Mouse (Mus musculus): Measurements from ENCODE around the gene Pabpc6. TPM values are rescaled to one million over a fixed set of nuclear protein-coding genes. Genes with fewer than 3 reads are reported as not detected.

Gene Pabpc6
- total RNA-seq (2015) (not detected in 2 replicates), total RNA-seq (2017) (not detected in 2 replicates)

DNA sequence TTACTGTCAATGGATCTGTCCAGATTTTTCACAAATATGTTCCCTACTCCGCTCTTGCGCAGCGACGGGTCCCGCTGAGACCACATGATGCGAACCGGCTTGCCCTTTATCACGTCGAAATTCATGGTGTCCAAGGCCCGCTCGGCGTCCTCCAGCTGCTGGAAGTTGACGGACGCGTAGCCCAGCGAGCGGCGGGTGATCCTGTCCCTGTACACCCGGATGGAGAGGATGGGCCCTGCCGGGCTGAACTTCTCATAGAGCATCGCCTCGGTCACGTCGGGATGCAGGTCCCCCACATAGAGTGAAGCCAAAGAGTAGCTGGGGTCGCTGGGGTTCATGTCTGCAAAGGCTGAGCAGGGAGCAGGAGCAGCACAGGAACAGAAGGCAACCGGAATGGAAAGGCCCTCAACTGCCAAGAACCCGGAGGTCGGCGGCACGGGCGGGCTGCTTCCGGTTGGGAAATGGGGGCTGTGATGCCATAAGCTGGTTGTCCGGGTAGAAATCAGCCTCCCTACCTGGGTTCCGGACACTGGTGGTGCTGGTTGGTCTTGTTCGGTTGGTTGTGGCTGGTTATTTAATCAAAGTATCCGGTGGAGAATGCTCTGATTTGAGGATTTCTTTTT lies at the start of gene Pabpc6:
Gene Pabpc6, minus strand, starts transcription at position 435 of the 623 bp plus-strand sequence.
- no peak for ATAC-seq (replicated peaks; ENCODE audit: poor library complexity)

DNA sequence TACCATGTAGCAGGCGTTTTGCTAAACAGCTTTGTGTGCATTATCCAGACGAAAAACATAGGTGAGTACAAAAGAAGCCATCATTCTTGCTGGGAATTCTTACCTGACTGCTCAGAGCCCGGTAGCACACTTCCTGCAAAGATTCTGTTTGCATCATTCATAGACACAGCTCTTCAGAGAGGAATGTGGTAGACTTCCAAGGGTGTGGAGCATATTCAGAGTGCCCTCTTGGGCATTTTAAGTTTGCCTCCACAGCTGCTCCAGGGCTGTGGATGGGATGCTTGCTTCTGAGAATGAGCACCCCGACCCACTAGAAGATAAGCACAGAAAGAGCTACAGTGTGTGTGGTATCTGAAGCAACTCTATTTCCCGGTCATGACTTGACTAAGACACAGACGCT lies 41.4 kb upstream of the Pabpc6 start:
- no peak for ATAC-seq (replicated peaks; ENCODE audit: poor library complexity)

DNA sequence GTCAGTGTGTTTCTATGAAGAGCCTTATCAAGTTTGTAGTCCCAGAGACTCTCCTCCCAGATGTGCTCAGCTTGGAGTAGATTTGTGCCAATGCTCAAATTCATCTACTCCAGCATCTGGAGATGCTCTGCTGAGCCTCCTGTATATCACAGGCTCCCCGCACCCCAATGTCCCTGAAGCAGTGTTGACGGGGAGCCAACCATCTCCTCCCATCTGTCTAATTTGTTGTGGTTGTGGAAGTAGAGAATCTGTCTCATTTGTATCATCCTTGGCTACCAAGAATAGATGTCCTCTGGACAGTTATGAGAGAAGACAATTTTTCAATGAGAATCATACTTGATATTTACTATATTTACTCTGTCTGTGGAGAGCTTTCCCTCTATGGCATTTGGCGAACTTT lies 39.4 kb upstream of the Pabpc6 start:
- no peak for ATAC-seq (replicated peaks; ENCODE audit: poor library complexity)

DNA sequence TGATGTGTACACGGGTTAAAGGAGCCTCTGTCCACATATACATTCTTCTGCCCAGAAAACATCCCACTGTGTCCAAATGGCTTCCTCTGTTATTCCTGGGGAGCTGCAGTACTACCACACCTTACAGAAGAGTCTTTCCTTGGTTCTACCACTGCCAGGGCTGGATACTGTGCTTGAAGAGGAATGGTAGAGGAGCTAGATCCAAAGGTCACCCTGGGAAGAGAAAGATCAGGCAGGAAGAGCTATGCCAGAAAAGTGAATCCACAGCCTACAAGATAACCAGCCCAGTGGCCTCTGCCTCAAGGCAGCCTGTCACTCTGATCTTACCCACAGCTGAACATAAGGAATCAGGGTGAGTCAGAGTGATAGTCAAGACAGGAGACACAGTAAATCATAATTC lies 37.8 kb upstream of the Pabpc6 start:
- no peak for ATAC-seq (replicated peaks; ENCODE audit: poor library complexity)

DNA sequence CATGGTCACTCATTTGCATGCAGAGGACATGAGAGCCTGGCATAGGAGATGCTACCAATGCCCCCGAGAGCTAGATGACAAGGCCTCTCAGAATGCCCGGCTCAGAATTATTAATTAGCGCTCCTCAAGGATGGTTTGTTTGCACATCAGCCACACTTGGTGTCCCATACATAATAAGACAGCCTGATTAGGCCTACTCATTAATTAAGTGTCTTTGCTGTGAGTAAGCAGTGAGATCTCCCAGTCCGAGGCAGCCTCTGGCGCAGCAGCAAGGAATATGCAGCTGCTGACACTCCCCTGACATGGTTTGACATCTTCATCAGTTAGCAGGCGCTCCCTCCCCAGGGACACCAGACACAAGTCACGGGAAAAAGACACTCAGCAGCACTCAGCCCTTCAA lies 28.2 kb upstream of the Pabpc6 start:
- no peak for ATAC-seq (replicated peaks; ENCODE audit: poor library complexity)

DNA sequence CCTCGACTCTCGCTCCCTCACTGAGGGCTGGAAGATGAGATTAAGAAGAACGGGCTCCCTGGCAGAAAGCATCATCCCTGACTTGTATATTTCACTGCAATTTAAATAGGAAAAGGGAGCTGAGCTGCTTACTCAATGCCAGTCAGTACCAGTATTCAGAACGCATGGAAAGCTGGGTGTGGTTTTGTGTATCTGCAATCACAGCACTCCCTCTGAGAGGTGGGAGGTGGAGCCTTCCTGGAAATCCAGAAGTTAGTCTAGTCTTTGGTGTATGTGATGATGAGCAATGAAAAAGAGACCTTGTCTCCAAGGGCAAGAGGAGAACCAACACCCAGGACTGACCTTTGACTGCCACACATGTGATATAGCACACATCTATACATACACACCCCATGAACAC lies 21.7 kb upstream of the Pabpc6 start:
- ATAC-seq (replicated peaks; ENCODE audit: poor library complexity) = no peak

DNA sequence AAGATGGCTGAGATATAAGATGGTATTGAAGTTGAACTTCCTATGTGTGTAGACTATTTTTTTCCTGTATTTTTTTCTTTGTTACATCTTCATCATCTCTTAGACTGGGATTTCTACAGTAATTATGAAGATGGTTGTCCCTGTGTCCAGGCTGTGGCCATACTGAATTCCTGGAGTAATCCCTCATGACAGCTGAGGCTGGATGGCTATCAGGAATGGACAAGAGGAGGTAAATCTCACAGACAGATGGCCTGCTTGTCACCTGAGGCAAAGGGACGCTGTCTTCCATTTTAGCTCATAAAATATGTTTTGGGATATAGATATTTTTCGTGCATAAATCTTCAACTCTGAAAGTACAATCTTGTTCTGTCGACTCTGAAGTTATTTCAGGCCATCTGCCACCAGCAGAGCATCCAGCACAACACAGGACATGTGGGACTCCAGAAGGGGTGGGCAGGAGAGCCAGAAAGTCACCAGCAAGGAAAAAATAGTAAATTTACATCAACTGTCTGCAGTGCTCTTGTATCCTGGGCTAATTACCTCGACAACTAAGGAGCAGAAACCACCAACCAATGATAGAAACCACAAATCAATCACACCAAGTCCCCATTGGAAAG lies 14.1 kb upstream of the Pabpc6 start:
- ATAC-seq (replicated peaks; ENCODE audit: poor library complexity) = no peak

DNA sequence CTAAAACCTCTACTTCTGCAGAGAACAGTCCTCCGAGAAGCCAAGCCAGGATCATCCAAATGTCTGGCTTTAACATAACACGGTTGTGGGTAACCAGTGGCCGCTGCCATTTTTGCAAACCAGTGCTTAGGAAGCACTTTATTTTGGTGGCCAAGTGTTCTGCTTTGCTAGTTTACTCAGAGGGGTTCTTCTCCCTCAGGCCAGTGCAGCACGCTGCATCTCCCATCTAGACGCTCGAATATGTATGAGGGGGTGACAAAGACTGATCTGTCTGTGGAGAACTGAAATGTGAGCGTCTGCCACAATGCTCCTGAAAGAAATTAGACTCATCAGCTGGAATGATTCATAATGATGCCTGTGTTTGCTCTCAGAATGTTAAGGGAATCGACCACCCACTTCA lies 11.2 kb upstream of the Pabpc6 start:
- no peak for ATAC-seq (replicated peaks; ENCODE audit: poor library complexity)

DNA sequence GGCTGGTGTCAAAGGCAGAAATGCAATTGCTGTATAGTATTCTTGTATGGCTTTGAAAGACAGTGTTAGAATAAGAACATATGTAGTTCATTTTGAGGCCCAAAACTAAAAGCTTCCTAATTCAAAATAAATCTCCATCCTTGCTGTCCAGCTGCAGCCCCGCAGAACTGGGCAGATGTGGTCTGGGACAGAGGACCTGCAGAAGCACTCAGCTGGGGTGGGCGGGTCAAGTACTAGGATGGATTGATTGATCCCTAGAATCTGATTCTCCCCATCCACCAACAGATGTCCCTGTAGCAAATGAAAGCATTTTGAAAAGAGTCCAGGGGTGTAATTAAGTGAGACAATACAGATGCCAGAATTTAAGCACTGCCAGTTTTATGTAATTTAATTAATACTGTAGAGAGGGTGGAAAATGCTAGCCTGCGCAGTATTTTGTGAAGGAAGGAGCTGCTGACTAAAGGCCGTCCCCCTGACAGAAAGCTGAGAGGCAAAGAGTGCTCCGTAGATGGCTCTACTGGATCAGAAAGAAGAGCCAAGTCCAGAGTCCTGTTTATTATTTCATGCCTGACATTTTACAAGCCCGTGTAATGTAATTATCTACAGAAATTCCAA lies 5.8 kb upstream of the Pabpc6 start:
- ATAC-seq (replicated peaks; ENCODE audit: poor library complexity) = no peak

DNA sequence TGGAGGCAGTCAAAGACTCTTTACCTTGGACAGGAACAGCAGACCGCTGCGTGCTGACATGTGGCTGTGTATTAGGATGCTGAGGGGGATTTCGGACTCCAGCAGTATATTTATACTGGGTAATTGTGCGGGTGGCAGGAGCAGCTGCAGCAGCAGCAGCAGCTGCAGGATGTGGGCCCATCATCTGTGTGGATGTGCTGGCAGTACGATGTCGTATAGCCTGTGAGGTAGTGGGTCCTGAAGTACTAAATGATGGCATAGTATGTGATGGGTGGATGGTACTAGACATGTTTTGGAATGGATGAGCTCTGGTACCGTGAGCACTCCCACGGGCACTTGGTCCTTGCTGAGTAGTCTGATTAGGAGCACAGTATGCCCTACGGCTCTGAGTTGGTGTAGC lies 1.6 kb downstream of the Pabpc6 start:
- no peak for ATAC-seq (replicated peaks; ENCODE audit: poor library complexity)

DNA sequence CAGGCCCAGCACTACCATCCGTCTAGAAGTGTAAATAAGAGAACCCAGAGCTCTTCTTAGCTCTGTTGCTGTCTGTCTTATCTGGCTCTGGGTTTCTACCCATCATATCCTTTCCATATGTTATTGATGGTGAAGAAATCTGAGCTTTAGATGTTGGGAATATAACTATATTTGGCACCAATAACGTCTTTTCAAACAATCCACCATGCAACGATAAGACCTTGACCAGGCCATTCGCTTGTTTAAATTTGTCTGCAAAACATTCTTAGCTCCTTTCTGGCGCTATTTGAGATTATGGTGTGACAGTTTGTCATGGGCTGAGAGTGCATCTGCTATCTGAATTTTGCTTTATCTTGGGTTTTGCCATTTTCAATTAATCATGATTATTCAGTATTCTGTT lies 10.9 kb downstream of the Pabpc6 start:
- ATAC-seq (replicated peaks; ENCODE audit: poor library complexity) = no peak

DNA sequence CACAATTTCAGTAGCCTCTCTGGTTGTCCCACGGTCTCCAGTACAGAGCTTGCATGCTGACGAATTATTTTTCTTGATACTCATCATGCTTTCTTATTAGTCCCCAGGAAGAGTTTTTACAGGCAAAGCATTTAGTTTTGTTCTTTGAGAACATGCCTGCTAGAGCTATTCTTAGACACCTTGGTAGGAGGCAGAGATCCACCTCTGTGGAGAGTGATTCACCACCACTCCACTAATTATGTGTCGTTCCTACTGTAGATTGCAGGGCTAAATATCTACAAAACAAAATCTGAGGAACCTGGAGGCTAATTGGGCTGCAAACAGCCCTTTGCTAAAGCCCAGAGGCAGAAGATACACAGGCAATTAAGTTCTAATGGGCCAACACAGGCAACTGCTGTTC lies 15.4 kb downstream of the Pabpc6 start:
- ATAC-seq (replicated peaks; ENCODE audit: poor library complexity) = no peak

DNA sequence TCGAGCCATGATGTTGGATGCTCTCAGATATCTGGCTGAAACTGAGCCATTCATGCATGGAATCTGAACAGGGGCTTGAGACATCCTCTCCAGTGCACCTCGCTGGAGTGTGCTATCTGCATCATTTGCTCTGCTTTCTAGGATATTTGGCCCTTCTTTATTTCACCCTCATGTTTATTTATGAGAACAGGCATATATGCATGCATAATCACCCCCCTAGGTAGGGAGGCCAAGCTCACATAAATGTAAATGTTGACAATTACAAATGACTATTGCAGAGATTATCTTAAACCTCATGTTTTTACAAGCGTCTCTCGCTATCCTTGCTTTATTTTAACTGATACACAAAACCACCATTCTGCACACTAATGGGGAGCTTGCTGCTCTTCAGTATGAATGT lies 21.9 kb downstream of the Pabpc6 start:
- ATAC-seq (replicated peaks; ENCODE audit: poor library complexity) = no peak

DNA sequence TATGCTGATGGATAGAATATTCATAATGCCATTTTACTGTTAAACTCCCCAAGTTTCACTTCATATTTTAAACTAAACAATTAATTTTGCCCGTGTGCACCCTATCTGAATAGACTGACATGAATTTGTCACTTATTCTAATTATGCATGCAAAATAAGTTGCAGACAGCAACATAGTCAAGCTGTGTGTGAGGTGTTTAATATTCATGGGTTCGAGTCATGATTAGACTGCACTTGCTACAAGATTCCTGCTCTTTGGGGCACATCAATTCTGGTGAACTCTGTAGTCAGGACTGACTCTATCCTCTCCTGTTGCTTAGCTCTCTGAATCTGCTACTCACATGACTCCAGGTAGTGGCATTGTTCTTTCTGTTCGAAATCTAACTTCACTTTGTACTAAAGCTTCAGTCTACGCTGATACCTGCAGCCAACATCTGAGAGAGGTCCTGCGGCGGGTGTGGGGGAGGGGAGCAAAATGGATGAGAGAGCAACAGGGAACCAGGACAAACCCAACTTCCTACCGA lies 25.8 kb downstream of the Pabpc6 start:
- no peak for ATAC-seq (replicated peaks; ENCODE audit: poor library complexity)

DNA sequence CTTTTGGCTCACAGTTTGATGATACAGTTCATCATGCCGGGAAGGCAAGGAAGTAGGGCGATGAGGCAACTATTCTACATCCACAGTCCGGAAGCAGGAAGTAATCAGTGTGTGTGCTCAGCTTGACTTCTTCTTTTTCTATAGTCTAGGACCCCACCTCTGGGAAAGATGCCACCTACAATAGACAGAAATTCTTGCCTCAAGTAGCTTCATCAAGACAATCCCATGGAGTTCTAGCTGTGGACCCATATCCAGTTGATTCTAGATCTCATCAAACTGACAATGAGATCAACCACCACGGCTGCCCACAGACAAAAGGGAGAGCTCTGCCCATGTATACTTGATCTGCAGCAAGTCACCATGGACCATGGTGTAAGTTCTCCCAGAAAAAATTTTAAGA lies 32.5 kb downstream of the Pabpc6 start:
- no peak for ATAC-seq (replicated peaks; ENCODE audit: poor library complexity)

DNA sequence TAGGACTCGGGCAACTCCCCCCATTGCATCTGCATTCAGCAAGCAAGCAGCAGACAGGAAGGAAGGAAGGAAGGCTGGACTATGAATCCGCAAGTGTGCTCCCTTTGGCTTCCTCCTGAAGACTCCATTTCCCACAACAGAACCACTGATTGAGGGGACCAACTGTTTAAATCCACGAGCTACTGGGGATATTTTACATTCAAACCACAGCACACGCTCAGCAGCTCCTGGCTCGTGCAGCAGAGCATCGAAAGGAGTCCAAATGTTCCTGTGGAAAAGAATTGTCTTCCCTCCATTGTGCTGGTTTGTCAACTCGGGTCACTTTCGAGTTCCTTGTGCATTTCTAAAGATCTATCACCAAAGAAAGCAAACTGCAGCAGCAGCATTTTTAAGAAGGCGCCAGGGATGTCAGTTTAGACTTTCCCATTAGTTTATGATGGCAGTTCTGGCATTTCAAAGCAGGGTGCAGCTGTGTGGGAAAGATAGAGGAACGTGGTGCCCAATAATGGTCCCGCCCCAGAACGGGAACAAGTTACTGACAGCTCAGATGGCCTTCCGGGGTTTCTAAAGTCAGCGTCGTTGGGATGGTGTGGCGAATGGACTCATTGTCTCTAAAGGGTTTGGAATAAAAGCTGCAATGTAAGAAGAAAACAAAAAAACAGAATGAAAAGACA lies 36.8 kb downstream of the Pabpc6 start:
- ATAC-seq (replicated peaks; ENCODE audit: poor library complexity) = no peak

DNA sequence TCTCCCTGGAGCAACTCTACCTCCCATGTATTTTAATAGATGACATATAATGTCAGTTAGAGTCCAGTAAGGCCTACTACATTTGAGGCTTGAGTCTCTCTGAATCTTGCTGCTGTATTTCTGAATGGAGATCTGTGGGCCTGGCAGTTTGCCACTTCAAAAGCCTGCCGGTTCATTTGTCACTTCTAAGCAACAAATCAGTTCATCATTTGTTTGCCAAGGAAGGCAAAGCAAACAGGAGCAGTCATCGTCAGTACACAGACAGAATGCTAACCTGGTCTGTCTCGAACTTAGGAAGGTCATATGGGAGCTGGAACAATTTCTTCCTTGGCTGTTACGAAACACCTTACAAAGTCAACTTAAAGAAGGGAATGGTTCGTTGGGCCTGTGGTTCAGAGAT lies 37.4 kb downstream of the Pabpc6 start:
- no peak for ATAC-seq (replicated peaks; ENCODE audit: poor library complexity)

DNA sequence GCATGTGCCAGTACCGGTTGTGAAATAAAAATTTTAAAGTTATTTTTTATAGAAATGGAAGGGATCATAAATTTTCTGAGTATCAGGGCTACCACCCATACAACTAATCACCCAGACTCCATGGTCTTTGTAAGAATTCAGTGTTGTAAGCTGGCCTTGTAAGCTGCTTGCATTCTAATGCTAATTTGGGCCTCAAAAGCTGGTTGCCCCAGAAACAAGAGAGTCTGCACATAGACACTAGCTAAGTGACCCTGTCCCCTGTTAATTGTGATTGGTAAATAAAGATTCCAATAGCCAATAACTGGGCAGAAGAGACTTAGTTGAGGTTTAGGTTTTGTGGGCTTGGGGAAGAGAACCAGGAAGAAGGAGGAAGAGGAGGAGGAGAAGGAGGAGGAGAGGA lies 38.4 kb downstream of the Pabpc6 start:
- ATAC-seq (replicated peaks; ENCODE audit: poor library complexity) = no peak

DNA sequence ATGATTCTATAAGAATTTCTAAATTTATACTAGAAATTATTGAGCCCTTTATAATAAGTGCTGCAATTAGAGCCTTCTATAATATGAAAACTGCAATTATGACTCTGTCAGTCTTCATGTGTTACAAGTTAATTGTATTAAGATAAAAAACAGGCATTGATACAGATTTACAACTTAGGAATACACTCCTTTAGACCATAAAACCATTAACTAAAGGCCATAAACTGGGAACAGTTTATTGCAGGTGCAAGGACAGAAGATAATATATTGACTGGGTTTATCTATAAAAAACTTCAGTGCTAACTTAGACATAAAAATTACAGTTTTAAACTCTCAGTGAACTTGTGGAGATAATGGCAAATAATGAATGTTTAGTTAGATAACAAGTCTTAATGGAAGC lies 42.5 kb downstream of the Pabpc6 start:
- ATAC-seq (replicated peaks; ENCODE audit: poor library complexity) = no peak

Measured in megakaryocyte progenitor cell, adult 5-6 weeks (primary cell).